Mouse (Mus musculus): ENCODE results near the gene Tmem141. TPM values are rescaled to one million over a fixed set of nuclear protein-coding genes. Genes with fewer than 3 reads are reported as not detected.

The Tmem141 gene
- polyA plus RNA-seq, 2 experiments, result 9.4 to 9.8 TPM

GRCm38 (mm10) chr2:25576028-25576850, 45.6 kb downstream of the Tmem141 start:
- H3K27me3 ChIP-seq (ENCODE audit: control insufficient read depth, insufficient read depth, low read length), result peaks cover 58% of the 10 kb centered on the region
- peaks cover 10 to 13% of the 10 kb centered on the region in 2 experiments for H3K4me1 ChIP-seq (replicated peaks; ENCODE audit: control insufficient read depth in 2 of 2, insufficient read depth in 2 of 2, low read length in 1 of 2)
- WGBS (ENCODE audit: insufficient replicate concordance), result 71% methylated on average over 16 of the region's 16 CpGs
- H3K4me2 ChIP-seq (ENCODE audit: low read depth), result peak overlapping the region; percentile 86
- H3K9me3 ChIP-seq (ENCODE audit: control insufficient read depth, low read length), result no peaks in the 10 kb centered on the region
- H3K27ac ChIP-seq, result no peak overlapping the region
- no peak for DNase-seq (ENCODE audit: low read depth in 3 of 3, low spot score in 3 of 3)
- H3K36me3 ChIP-seq (replicated peaks; ENCODE audit: control insufficient read depth, insufficient read depth, low read depth), result no peaks in the 10 kb centered on the region
- H3K4me3 ChIP-seq (ENCODE audit: insufficient read depth in 1 of 2, low read depth in 2 of 2, low read length in 2 of 2), result no peak overlapping the region
- H3K9ac ChIP-seq (replicated peaks), result no peak overlapping the region
- TF ChIP-seq CTCF (IDR thresholded peaks at IDR 0.05; ENCODE audit: low read depth) (no peak), EP300 (IDR thresholded peaks at IDR 0.05; ENCODE audit: low read depth) (no peak)
- no peak for ATAC-seq (ENCODE audit: insufficient read depth)

- Histone ChIP-seq H3K4me3 (ENCODE audit: insufficient read depth in 1 of 2, low read depth in 2 of 2, low read length in 2 of 2) (peak overlapping the region; percentile 59 to 88), H3K9me3 (ENCODE audit: control insufficient read depth, low read length) (no peaks in the 10 kb centered on the region), H3K9ac (replicated peaks) (peak overlapping the region; percentile 57), H3K27ac (no peak overlapping the region), H3K4me2 (ENCODE audit: low read depth) (peak overlapping the region; percentile 86), H3K36me3 (replicated peaks; ENCODE audit: control insufficient read depth, insufficient read depth, low read depth) (no peaks in the 10 kb centered on the region), H3K27me3 (ENCODE audit: control insufficient read depth, insufficient read depth, low read length) (peaks cover 52% of the 10 kb centered on the region), H3K4me1 (replicated peaks; ENCODE audit: control insufficient read depth in 2 of 2, insufficient read depth in 2 of 2, low read length in 1 of 2) (peaks cover 10 to 13% of the 10 kb centered on the region in 2 experiments)
- 22% methylated on average over 21 of the region's 21 CpGs for WGBS (ENCODE audit: insufficient replicate concordance)
- TF ChIP-seq CTCF (IDR thresholded peaks at IDR 0.05; ENCODE audit: low read depth), result no peak
- TF ChIP-seq EP300 (IDR thresholded peaks at IDR 0.05; ENCODE audit: low read depth), result no peak
- DNase-seq (ENCODE audit: low read depth in 3 of 3, low spot score in 3 of 3) (no peak), ATAC-seq (ENCODE audit: insufficient read depth) (no peak)
Observed at GRCm38 (mm10) chr2:25575432-25576027, 46.3 kb downstream of the Tmem141 start.

- H3K9ac ChIP-seq (replicated peaks), result peak within 1 kb of the TSS; percentile 57
- H3K9me3 ChIP-seq (ENCODE audit: control insufficient read depth, low read length), result no peaks in the 10 kb centered on the region
- WGBS (ENCODE audit: insufficient replicate concordance), result under 1% methylated on average over 44 of the region's 45 CpGs
- H3K27ac ChIP-seq, result no peak within 1 kb of the TSS
- H3K4me3 ChIP-seq (ENCODE audit: insufficient read depth in 1 of 2, low read depth in 2 of 2, low read length in 2 of 2), result peak within 1 kb of the TSS; percentile 59 to 88
- TF ChIP-seq CTCF (IDR thresholded peaks at IDR 0.05; ENCODE audit: low read depth), result no peak
- no peak for TF ChIP-seq EP300 (IDR thresholded peaks at IDR 0.05; ENCODE audit: low read depth)
- peak; percentile 95 for ATAC-seq (ENCODE audit: insufficient read depth)
- DNase-seq (ENCODE audit: low read depth in 3 of 3, low spot score in 3 of 3), result peak; percentile 85 to 89 (median 86)
- H3K4me2 ChIP-seq (ENCODE audit: low read depth), result peak within 1 kb of the TSS; percentile 86
- H3K27me3 ChIP-seq (ENCODE audit: control insufficient read depth, insufficient read depth, low read length), result peaks cover 44% of the 10 kb centered on the region
- H3K36me3 ChIP-seq (replicated peaks; ENCODE audit: control insufficient read depth, insufficient read depth, low read depth), result no peaks in the 10 kb centered on the region
- H3K4me1 ChIP-seq (replicated peaks; ENCODE audit: control insufficient read depth in 2 of 2, insufficient read depth in 2 of 2, low read length in 1 of 2), result peaks cover 10 to 13% of the 10 kb centered on the region in 2 experiments
Observed at GRCm38 (mm10) chr2:25574579-25575431, 47.0 kb downstream of the Tmem141 start, which contains the start of the genes Mamdc4 and Phpt1. Gene Mamdc4, minus strand, starts transcription at chr2:25574845. Gene Phpt1, minus strand, starts transcription at chr2:25575224.

GRCm38 (mm10) chr2:25574136-25574535, 47.7 kb downstream of the Tmem141 start:
- Histone ChIP-seq H3K4me3 (ENCODE audit: insufficient read depth in 1 of 2, low read depth in 2 of 2, low read length in 2 of 2) (peak overlapping the region; percentile 59 to 88), H3K9me3 (ENCODE audit: control insufficient read depth, low read length) (no peaks in the 10 kb centered on the region), H3K4me2 (ENCODE audit: low read depth) (peak overlapping the region; percentile 86), H3K36me3 (replicated peaks; ENCODE audit: control insufficient read depth, insufficient read depth, low read depth) (no peaks in the 10 kb centered on the region), H3K4me1 (replicated peaks; ENCODE audit: control insufficient read depth in 2 of 2, insufficient read depth in 2 of 2, low read length in 1 of 2) (peaks cover 10 to 13% of the 10 kb centered on the region in 2 experiments), H3K27me3 (ENCODE audit: control insufficient read depth, insufficient read depth, low read length) (peaks cover 38% of the 10 kb centered on the region), H3K9ac (replicated peaks) (peak overlapping the region; percentile 31), H3K27ac (no peak overlapping the region)
- 13% methylated on average over 11 of the region's 11 CpGs for WGBS (ENCODE audit: insufficient replicate concordance)
- ATAC-seq (ENCODE audit: insufficient read depth), result no peak
- no peak for DNase-seq (ENCODE audit: low read depth in 3 of 3, low spot score in 3 of 3)
- TF ChIP-seq EP300 (IDR thresholded peaks at IDR 0.05; ENCODE audit: low read depth) (no peak), CTCF (IDR thresholded peaks at IDR 0.05; ENCODE audit: low read depth) (no peak)

Measured in liver, embryonic 14.5 days (tissue).